Mouse (Mus musculus): ENCODE results near the gene Tpcn1. TPM values are rescaled to one million over a fixed set of nuclear protein-coding genes. Genes with fewer than 3 reads are reported as not detected.

Tpcn1 gene
- polyA plus RNA-seq, 1 experiment from 2014 or later = 25.3 TPM

- Histone ChIP-seq H3K9ac (no peak overlapping the region), H3K36me3 (no peaks in the 10 kb centered on the region), H3K4me1 (replicated peaks) (peaks cover 53% of the 10 kb centered on the region), H3K27ac (peak overlapping the region; percentile 57), H3K9me3 (no peaks in the 10 kb centered on the region), H3K4me3 (replicated peaks) (no peak overlapping the region), H3K4me2 (replicated peaks) (no peak overlapping the region), H3K27me3 (replicated peaks) (no peaks in the 10 kb centered on the region)
- WGBS = 49% methylated on average over 14 of the region's 14 CpGs
- ATAC-seq = no peak; the same call in 1 of the 2 replicates
Measured at GRCm38 (mm10) chr5:120571056-120571740, 17.3 kb downstream of the Tpcn1 start.

GRCm38 (mm10) chr5:120570289-120570897 is 18.1 kb downstream of the Tpcn1 start:
- ATAC-seq = no peak
- no peak overlapping the region for H3K4me2 ChIP-seq (replicated peaks)
- H3K9ac ChIP-seq = no peak overlapping the region

GRCm38 (mm10) chr5:120569791-120570190 is 18.7 kb downstream of the Tpcn1 start:
- no peak overlapping the region for H3K9ac ChIP-seq
- H3K4me2 ChIP-seq (replicated peaks) = no peak overlapping the region
- H3K36me3 ChIP-seq = no peaks in the 10 kb centered on the region
- 64% methylated on average over 3 of the region's 3 CpGs for WGBS
- no peak for ATAC-seq
- no peak overlapping the region for H3K27ac ChIP-seq
- H3K27me3 ChIP-seq (replicated peaks) = no peaks in the 10 kb centered on the region
- no peaks in the 10 kb centered on the region for H3K9me3 ChIP-seq
- peaks cover 65% of the 10 kb centered on the region for H3K4me1 ChIP-seq (replicated peaks)
- H3K4me3 ChIP-seq (replicated peaks) = no peak overlapping the region

More at GRCm38 (mm10) chr5:120570289-120570897, 18.1 kb downstream of the Tpcn1 start:
- H3K27me3 ChIP-seq (replicated peaks) = no peaks in the 10 kb centered on the region
- no peak overlapping the region for H3K4me3 ChIP-seq (replicated peaks)
- peaks cover 61% of the 10 kb centered on the region for H3K4me1 ChIP-seq (replicated peaks)
- WGBS = 76% methylated on average over 11 of the region's 11 CpGs
- H3K27ac ChIP-seq = peak overlapping the region; percentile 57; the same call in 1 of the 2 replicates
- H3K9me3 ChIP-seq = no peaks in the 10 kb centered on the region
- H3K36me3 ChIP-seq = no peaks in the 10 kb centered on the region

DNA sequence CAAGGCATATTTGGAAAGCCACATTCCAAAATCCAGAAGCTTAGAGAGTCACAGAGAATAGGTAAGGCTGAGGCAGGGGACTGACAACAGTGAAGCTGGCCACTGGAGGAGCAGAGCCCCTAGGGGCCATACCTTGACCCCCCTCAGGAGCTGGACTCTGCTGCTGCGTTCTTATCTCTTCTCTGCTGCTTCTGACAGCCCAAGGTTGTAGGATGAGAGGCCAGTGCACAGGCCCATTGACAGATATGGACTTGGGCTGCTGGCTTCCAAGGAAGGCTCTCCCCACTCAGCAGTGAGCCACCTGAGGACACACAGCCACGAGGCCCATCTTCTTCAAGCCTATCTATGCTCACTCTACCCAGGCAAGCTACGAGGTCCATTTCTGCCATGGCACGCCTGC is 19.5 kb downstream of the Tpcn1 start:
- no peak overlapping the region for H3K4me3 ChIP-seq (replicated peaks)
- no peaks in the 10 kb centered on the region for H3K9me3 ChIP-seq
- peak overlapping the region; percentile 17; the same call in 1 of the 2 replicates for H3K9ac ChIP-seq
- peaks cover 67% of the 10 kb centered on the region for H3K4me1 ChIP-seq (replicated peaks)
- H3K36me3 ChIP-seq = no peaks in the 10 kb centered on the region
- H3K27me3 ChIP-seq (replicated peaks) = no peaks in the 10 kb centered on the region
- H3K27ac ChIP-seq = no peak overlapping the region
- 71% methylated on average over 4 of the region's 4 CpGs for WGBS
- H3K4me2 ChIP-seq (replicated peaks) = no peak overlapping the region
- ATAC-seq = no peak

- H3K4me1 ChIP-seq (replicated peaks) = peaks cover 72% of the 10 kb centered on the region
- peak overlapping the region; percentile 76 for H3K27ac ChIP-seq
Measured at GRCm38 (mm10) chr5:120568336-120568768, 20.1 kb downstream of the Tpcn1 start.

DNA sequence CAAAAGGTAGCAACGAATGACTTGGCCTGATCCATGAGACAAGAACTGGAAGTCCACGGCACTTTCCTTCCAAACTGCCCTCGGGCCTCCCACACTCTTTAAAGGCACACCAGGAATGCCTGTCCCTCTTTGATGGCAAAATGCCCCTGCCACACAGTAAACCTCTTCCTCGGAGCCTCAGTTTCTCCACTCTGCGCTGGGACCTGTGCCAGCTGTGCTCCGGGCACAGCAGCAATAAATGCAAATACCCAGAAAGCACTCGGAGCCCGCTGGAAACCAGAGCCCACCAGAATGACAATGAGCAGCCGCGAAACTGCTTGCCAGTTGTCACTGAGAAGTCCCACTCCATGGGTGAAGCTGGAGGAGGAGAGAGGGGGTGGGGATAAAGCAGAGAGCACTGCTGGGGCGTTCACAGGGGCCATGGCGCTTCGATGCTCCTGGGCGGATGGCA is 20.7 kb downstream of the Tpcn1 start:
- H3K36me3 ChIP-seq = no peaks in the 10 kb centered on the region
- WGBS = 52% methylated on average over 14 of the region's 14 CpGs
- peaks cover 78% of the 10 kb centered on the region for H3K4me1 ChIP-seq (replicated peaks)
- peak overlapping the region; percentile 5; the same call in 1 of the 2 replicates for H3K4me2 ChIP-seq (replicated peaks)
- no peaks in the 10 kb centered on the region for H3K27me3 ChIP-seq (replicated peaks)
- ATAC-seq = no peak
- H3K4me3 ChIP-seq (replicated peaks) = no peak overlapping the region
- H3K27ac ChIP-seq = peak overlapping the region; percentile 76
- H3K9me3 ChIP-seq = no peaks in the 10 kb centered on the region
- H3K9ac ChIP-seq = peak overlapping the region; percentile 8; the same call in 1 of the 2 replicates

More at GRCm38 (mm10) chr5:120568336-120568768, 20.1 kb downstream of the Tpcn1 start:
- Histone ChIP-seq H3K9ac (peak overlapping the region; percentile 8; the same call in 1 of the 2 replicates), H3K27me3 (replicated peaks) (no peaks in the 10 kb centered on the region), H3K9me3 (no peaks in the 10 kb centered on the region), H3K36me3 (no peaks in the 10 kb centered on the region), H3K4me3 (replicated peaks) (no peak overlapping the region), H3K4me2 (replicated peaks) (0 out of 2 replicates have a peak overlapping the region, but pooled peaks have one; percentile 5)
- ATAC-seq = no peak
- WGBS = 55% methylated on average over 9 of the region's 9 CpGs

DNA sequence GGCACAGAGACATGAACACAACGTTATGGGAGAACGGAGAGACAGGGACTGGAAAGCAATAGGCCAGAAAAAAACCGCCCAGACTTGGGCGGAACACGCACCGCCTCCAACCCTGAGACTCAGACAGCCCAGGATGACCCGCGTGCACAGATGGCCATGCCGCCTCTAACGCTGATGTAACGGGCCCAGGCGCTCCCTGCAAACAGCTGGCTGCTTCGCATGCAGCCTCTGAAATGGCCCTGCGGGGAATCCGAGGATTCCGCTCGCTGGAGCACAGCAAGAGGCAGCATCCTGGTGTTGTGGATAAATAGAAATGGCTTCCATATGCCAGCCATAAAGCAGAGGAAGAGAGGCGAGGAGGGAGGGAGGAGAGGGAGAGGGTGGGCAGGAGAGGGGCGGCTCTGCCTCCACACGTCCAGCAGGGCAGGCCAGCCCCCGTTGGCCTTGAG is 21.2 kb downstream of the Tpcn1 start:
- no peaks in the 10 kb centered on the region for H3K27me3 ChIP-seq (replicated peaks)
- no peak overlapping the region for H3K9ac ChIP-seq
- H3K9me3 ChIP-seq = no peaks in the 10 kb centered on the region
- WGBS = 31% methylated on average over 21 of the region's 21 CpGs
- H3K36me3 ChIP-seq = no peaks in the 10 kb centered on the region
- H3K4me2 ChIP-seq (replicated peaks) = peak overlapping the region; percentile 22; the same call in 1 of the 2 replicates
- peaks cover 82% of the 10 kb centered on the region for H3K4me1 ChIP-seq (replicated peaks)
- ATAC-seq = 0 out of 2 replicates have a peak, but pooled peaks have one; percentile 22
- H3K4me3 ChIP-seq (replicated peaks) = no peak overlapping the region
- H3K27ac ChIP-seq = peak overlapping the region; percentile 76

GRCm38 (mm10) chr5:120566681-120567252 is 21.7 kb downstream of the Tpcn1 start:
- Histone ChIP-seq H3K36me3 (no peaks in the 10 kb centered on the region), H3K27ac (peak overlapping the region; percentile 76), H3K27me3 (replicated peaks) (no peaks in the 10 kb centered on the region), H3K4me3 (replicated peaks) (no peak overlapping the region), H3K9ac (no peak overlapping the region), H3K4me2 (replicated peaks) (0 out of 2 replicates have a peak overlapping the region, but pooled peaks have one; percentile 22), H3K4me1 (replicated peaks) (peaks cover 87% of the 10 kb centered on the region), H3K9me3 (no peaks in the 10 kb centered on the region)
- ATAC-seq = no peak
- 57% methylated on average over 9 of the region's 9 CpGs for WGBS

DNA sequence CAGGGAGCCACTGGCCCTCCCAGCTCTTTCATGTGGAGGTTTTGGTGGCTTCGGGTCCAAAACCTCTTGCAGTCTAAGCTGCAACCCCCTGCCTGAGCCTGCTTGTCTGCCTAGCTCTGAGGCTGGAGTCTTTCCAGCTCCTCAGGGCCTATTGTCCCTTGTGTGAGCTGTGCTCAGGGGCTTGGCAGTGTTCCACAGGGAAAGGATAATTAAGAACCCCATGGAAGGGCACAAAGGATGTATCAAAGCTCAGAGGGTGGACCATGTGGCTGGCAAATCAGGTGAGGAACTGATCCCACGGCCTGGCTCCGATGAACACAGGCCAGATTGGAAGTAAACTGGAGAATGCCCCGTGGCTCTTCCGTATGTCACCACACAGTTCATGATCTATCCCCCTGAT is 22.4 kb downstream of the Tpcn1 start:
- Histone ChIP-seq H3K4me3 (replicated peaks) (no peak overlapping the region), H3K9me3 (no peaks in the 10 kb centered on the region), H3K9ac (peak overlapping the region; percentile 17; the same call in 1 of the 2 replicates), H3K4me1 (replicated peaks) (peaks cover 84% of the 10 kb centered on the region), H3K36me3 (no peaks in the 10 kb centered on the region), H3K27me3 (replicated peaks) (no peaks in the 10 kb centered on the region), H3K4me2 (replicated peaks) (no peak overlapping the region), H3K27ac (peak overlapping the region; percentile 76)
- no peak for ATAC-seq
- WGBS = 60% methylated on average over 5 of the region's 5 CpGs

- Histone ChIP-seq H3K4me2 (replicated peaks) (no peak overlapping the region), H3K27ac (peak overlapping the region; percentile 76), H3K9ac (peak overlapping the region; percentile 17; the same call in 1 of the 2 replicates), H3K36me3 (no peaks in the 10 kb centered on the region), H3K4me3 (replicated peaks) (no peak overlapping the region), H3K4me1 (replicated peaks) (peaks cover 82% of the 10 kb centered on the region), H3K27me3 (replicated peaks) (no peaks in the 10 kb centered on the region), H3K9me3 (no peaks in the 10 kb centered on the region)
- 49% methylated on average over 15 of the region's 15 CpGs for WGBS
- no peak for ATAC-seq
Measured at GRCm38 (mm10) chr5:120565171-120565905, 23.1 kb downstream of the Tpcn1 start.

DNA sequence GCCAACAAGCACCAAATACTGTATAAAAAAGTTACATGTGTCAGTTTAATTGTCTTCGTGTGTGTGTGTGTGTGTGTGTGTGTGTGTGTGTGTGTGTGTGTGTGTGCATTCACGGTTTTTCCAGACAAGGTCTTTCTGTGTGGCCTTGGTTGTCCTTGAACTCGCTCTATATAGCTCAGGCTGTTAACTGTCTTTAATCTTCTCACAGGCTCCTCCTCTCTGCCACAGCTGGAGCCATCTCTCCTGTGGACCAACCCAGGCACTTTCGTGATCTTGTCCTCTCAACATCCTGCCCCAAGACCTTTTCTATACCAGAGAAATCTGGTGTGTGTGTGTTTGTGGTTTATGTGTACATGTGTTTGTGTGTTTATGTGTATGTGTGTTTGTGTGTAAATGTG is 24.6 kb downstream of the Tpcn1 start:
- no peaks in the 10 kb centered on the region for H3K9me3 ChIP-seq
- no peaks in the 10 kb centered on the region for H3K27me3 ChIP-seq (replicated peaks)
- H3K4me2 ChIP-seq (replicated peaks) = peak overlapping the region; percentile 36; the same call in 1 of the 2 replicates
- ATAC-seq = no peak
- no peak overlapping the region for H3K4me3 ChIP-seq (replicated peaks)
- H3K4me1 ChIP-seq (replicated peaks) = peaks cover 81% of the 10 kb centered on the region
- no peak overlapping the region for H3K9ac ChIP-seq
- H3K27ac ChIP-seq = peak overlapping the region; percentile 89
- no peaks in the 10 kb centered on the region for H3K36me3 ChIP-seq
- WGBS = 15% methylated on average over 4 of the region's 4 CpGs
